Mouse (Mus musculus) embryonic facial prominence, embryonic 13.5 days (tissue): ENCODE results near the gene Apobec2. TPM values are rescaled to one million over a fixed set of nuclear protein-coding genes. Genes with fewer than 3 reads are reported as not detected.

Experiments
- ATAC-seq: fragments of 200-750 bp; cut with Nextera tagmentation; 2 replicates; pipeline ENCODE4 v1.8.0; 2017; ENCODE audit warnings: low read depth; ENCODE audit not compliant: insufficient number of reproducible peaks, insufficient read depth, low FRiP score, low TSS enrichment
- H3K27ac ChIP-seq: fragments of 300-500 bp; sonication (generic); 2 replicates; pipeline ENCODE4 v1.5.1; 2015; ENCODE audit warnings: moderate library complexity, mild to moderate bottlenecking, inconsistent platforms
- H3K27me3 ChIP-seq: fragments of 300-500 bp; sonication (generic); 2 replicates; pipeline ENCODE4 v1.6.1; 2015; ENCODE audit warnings: mild to moderate bottlenecking, inconsistent platforms
- H3K36me3 ChIP-seq: fragments of 300-500 bp; sonication (generic); 2 replicates; pipeline ENCODE4 v1.6.1; 2015; ENCODE audit warnings: mild to moderate bottlenecking, inconsistent platforms
- H3K4me1 ChIP-seq: fragments of 300-500 bp; sonication (generic); 2 replicates; pipeline ENCODE4 v1.6.1; 2015; ENCODE audit warnings: inconsistent platforms
- H3K4me2 ChIP-seq: fragments of 300-500 bp; sonication (generic); 2 replicates; pipeline ENCODE4 v1.6.1; 2015; ENCODE audit warnings: moderate library complexity, mild to moderate bottlenecking, inconsistent platforms
- H3K4me3 ChIP-seq: fragments of 300-500 bp; sonication (generic); 2 replicates; pipeline ENCODE4 v1.5.1; 2015; ENCODE audit warnings: mild to moderate bottlenecking, inconsistent platforms
- H3K9ac ChIP-seq: fragments of 300-500 bp; sonication (generic); 2 replicates; pipeline ENCODE4 v1.6.1; 2015; ENCODE audit warnings: mild to moderate bottlenecking, inconsistent platforms
- H3K9me3 ChIP-seq: fragments of 300-500 bp; sonication (generic); 2 replicates; pipeline ENCODE4 v1.6.1; 2016; ENCODE audit warnings: inconsistent platforms
- WGBS: fragments of 180-500 bp; shearing (Covaris S2); methylation state at CpG from one replicate; pipeline ENCODE4 v1.1.7; 2015; ENCODE audit warnings: mixed read lengths; 5-methylcytosine and 5-hydroxymethylcytosine counted together
- polyA plus RNA-seq: library from polyadenylated mRNA; unstranded; fragments of >200 nt; fragmentation: Nextera tagmentation; extraction: Ambion mirVana; gene quantifications from 2 replicates; pipeline ENCODE4 v1.2.1, GENCODE M21; 2015

Gene Apobec2
- polyA plus RNA-seq, 1 experiment from 2014 or later: 2.9 TPM

DNA sequence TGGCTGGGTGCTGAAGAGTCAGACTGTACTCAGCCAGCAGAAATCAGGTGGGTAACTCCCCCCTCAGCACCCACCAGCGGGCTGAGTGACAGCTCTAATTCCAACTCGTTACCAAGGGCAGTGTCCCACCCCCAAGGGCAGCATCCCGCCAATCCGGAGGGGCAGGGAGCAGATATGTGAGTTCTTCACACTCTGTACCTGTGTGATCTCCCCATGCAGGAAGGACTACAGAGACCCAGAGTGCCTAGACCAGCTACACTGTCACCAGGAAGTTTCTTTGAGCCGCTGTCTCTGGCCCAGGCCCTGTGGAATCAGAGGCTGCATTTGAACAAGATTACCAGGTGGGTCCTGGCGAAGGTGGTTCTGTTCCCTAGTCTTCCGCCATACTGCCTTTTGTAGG, 21.5 kb upstream of the Apobec2 start:
- Histone ChIP-seq H3K4me2 (no peak overlapping the region; the same call in 1 of the 2 replicates), H3K4me3 (no peak overlapping the region), H3K27ac (no peak overlapping the region), H3K36me3 (no peaks in the 10 kb centered on the region), H3K27me3 (no peaks in the 10 kb centered on the region), H3K4me1 (peaks cover 3% of the 10 kb centered on the region; the same call in 1 of the 2 replicates), H3K9me3 (no peaks in the 10 kb centered on the region), H3K9ac (no peak overlapping the region)
- WGBS: 54% methylated on average over 7 of the region's 7 CpGs
- ATAC-seq: no peak

DNA sequence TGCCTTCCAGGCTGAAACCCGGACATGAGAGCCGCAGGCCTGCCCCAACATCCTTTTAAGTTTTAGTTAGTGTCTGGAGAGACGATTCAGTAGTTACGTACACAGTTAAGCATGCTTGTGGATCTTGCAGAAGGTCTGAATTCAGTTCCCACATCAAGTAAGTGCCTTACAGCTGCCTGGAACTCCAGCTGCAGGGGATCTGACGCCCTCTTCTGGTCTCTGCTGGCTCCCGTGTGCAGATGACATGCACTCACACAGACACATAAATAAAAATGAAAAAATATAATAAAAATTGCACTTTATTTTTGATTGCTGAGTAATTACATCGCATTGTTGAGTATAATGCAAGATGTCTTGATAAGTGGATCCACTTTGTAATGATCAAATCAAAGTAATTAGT, 20.8 kb upstream of the Apobec2 start:
- Histone ChIP-seq H3K9ac (no peak overlapping the region), H3K36me3 (no peaks in the 10 kb centered on the region), H3K4me3 (no peak overlapping the region), H3K4me1 (peaks cover 3% of the 10 kb centered on the region; the same call in 1 of the 2 replicates), H3K27ac (no peak overlapping the region), H3K9me3 (no peaks in the 10 kb centered on the region), H3K4me2 (no peak overlapping the region), H3K27me3 (no peaks in the 10 kb centered on the region)
- WGBS: 70% methylated on average over 7 of the region's 7 CpGs
- ATAC-seq: no peak

DNA sequence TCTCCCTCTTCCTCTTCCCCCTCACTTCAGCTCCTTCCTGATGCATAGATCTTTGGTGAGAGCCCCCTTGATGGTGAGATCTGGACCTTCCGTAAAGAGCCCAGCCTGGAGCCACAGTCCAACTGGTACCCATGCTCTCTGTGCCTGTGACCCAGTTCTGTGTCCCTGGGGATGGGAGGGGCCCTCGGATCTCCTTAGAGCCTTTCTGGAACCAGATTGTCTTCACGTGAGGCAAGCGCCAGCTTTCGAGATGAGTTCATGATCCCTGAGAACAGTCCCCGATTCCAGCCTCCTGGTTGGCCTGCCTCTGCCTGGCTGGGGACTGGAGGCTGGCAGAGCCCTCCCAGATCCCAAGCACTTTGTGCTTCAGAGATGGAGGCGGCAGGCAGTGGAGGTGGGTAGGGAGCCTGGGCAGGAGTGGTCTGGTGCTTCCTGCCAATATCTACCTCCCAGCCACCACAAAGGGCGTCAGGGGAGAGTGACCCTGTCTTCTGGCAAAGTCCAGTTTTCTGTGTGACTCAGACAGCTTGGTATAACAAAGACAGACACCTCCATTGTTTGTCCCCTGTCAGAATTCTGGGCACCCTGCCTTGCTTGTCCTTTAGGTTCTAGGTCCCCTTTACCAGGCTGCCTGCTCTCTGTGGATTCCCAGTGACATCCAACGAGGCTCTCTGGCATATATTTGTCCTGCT, 19.2 kb upstream of the Apobec2 start:
- H3K9me3 ChIP-seq: no peaks in the 10 kb centered on the region
- H3K27ac ChIP-seq: no peak overlapping the region
- no peak for ATAC-seq
- 70% methylated on average over 9 of the region's 9 CpGs for WGBS
- no peak overlapping the region for H3K4me3 ChIP-seq
- no peaks in the 10 kb centered on the region for H3K36me3 ChIP-seq
- H3K4me1 ChIP-seq: peaks cover 3% of the 10 kb centered on the region; the same call in 1 of the 2 replicates
- no peaks in the 10 kb centered on the region for H3K27me3 ChIP-seq
- H3K9ac ChIP-seq: no peak overlapping the region
- no peak overlapping the region for H3K4me2 ChIP-seq

DNA sequence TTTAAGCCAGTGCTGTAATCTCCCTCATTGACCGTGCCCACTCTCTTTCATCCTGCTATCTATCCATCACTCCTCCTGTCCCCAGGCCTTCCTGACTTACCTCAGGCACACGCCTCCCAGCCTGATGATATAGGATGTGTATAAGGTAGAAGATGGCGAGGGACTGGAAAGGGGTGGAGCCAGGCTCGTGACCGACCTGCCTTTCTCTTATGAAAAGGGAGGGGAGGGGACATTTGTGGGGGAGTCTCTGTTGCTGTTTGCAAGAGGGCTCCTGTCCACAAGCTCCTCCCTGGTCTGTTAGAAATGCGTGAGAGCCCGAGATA, 18.6 kb upstream of the Apobec2 start, which contains the start of gene Tspo2:
Gene Tspo2 (minus strand): TSS at position 170 of the 323 bp plus-strand sequence.
- no peak for ATAC-seq
- Histone ChIP-seq H3K27ac (no peak within 1 kb of the TSS), H3K4me2 (no peak within 1 kb of the TSS), H3K36me3 (no peaks in the 10 kb centered on the region), H3K9me3 (no peaks in the 10 kb centered on the region), H3K9ac (no peak within 1 kb of the TSS), H3K4me3 (no peak within 1 kb of the TSS), H3K27me3 (no peaks in the 10 kb centered on the region), H3K4me1 (peaks cover 3% of the 10 kb centered on the region; the same call in 1 of the 2 replicates)
- WGBS: 69% methylated on average over 7 of the region's 7 CpGs

DNA sequence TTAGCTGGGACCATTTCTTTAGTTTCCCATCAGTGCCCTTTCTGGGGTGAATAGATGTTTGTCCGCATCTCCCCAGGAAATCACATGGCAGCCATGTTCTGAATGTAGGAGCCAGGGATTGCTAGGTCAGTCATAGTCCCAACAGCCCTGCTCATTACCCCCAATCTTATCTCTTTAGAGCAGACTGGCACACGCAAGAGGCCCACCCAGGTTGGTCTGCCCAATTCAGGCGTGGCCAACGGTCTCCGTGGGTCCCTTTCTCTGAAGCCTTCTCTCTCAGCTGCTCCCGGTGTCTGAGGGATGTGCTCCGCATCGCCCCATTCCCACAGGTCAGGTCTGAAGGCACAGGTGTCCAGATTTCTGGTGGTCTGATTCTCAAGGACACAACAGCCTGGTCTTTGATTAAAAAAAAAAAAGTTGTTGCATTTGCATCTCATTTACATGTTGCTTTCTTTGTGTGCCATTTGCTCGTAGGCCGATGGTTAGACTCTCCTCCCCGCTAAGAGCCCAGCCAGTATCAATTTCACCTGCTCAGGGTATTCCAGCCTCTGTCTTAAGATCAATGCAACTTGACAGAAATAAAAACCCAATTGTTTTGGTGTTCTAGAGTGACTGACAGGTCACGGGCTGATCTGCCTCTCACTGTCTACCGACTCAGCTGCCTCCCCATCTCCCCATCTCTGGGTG, 18.1 kb upstream of the Apobec2 start:
- H3K27me3 ChIP-seq: no peaks in the 10 kb centered on the region
- H3K36me3 ChIP-seq: no peaks in the 10 kb centered on the region
- ATAC-seq: no peak
- H3K9ac ChIP-seq: no peak overlapping the region
- H3K4me3 ChIP-seq: no peak overlapping the region
- H3K9me3 ChIP-seq: no peaks in the 10 kb centered on the region
- WGBS: 80% methylated on average over 13 of the region's 13 CpGs
- peaks cover 3% of the 10 kb centered on the region; the same call in 1 of the 2 replicates for H3K4me1 ChIP-seq
- H3K27ac ChIP-seq: no peak overlapping the region
- H3K4me2 ChIP-seq: no peak overlapping the region

DNA sequence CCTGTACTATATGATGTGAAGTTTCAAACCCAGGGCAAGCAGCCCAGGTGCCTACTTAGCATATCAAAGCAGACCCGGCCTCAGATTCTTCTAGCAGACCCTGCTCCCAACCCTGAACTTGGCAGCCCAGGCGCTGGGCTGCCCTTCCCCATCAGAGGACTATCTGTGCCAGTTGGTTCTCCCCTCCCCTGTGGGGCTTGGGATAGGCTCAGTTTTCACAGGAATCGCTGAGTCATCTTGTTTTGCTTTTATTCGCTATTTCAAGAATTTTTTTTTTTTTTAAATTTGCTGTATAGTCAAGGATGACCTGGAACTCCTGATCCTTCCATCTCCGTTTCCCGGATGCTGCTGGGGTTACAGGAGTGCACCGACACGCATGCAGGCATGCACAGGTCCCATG, 14.9 kb upstream of the Apobec2 start:
- Histone ChIP-seq H3K4me1 (no peaks in the 10 kb centered on the region), H3K27ac (no peak overlapping the region), H3K9ac (no peak overlapping the region), H3K4me2 (no peak overlapping the region), H3K27me3 (no peaks in the 10 kb centered on the region), H3K4me3 (no peak overlapping the region), H3K9me3 (no peaks in the 10 kb centered on the region), H3K36me3 (no peaks in the 10 kb centered on the region)
- no peak for ATAC-seq
- 66% methylated on average over 8 of the region's 8 CpGs for WGBS

DNA sequence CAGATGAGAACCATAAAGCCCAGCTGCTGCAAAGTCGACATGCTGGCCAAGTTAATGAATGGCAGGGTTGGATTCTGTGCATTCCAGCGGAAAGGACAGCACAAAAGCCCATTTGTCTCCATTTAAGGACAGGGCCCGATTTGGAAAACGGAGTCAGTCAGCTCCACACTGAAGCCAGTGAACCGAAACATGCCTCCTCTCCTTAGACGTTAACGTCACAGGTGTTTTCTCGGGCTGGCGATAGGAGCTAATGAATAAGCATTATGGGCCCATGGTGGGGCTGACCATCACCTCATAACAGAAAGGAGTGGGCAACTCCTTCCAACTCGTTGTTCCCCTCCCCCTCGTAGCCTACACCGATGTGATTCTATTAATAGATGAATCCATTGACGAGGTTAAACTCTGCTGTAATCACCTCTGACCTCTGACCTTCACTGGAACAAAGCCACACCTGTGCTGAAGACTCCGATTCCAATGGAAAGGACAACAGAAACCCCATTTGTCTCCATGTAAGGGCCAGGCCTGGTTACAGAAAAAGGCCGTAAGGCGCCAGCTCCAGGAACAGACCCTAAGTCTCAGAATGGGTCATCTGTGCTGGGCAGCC, 10.9 kb upstream of the Apobec2 start:
- H3K4me1 ChIP-seq: no peaks in the 10 kb centered on the region
- H3K4me3 ChIP-seq: no peak overlapping the region
- no peaks in the 10 kb centered on the region for H3K9me3 ChIP-seq
- no peaks in the 10 kb centered on the region for H3K36me3 ChIP-seq
- H3K9ac ChIP-seq: no peak overlapping the region
- no peak for ATAC-seq
- no peak overlapping the region for H3K27ac ChIP-seq
- WGBS: 58% methylated on average over 16 of the region's 16 CpGs
- H3K4me2 ChIP-seq: no peak overlapping the region
- H3K27me3 ChIP-seq: no peaks in the 10 kb centered on the region

DNA sequence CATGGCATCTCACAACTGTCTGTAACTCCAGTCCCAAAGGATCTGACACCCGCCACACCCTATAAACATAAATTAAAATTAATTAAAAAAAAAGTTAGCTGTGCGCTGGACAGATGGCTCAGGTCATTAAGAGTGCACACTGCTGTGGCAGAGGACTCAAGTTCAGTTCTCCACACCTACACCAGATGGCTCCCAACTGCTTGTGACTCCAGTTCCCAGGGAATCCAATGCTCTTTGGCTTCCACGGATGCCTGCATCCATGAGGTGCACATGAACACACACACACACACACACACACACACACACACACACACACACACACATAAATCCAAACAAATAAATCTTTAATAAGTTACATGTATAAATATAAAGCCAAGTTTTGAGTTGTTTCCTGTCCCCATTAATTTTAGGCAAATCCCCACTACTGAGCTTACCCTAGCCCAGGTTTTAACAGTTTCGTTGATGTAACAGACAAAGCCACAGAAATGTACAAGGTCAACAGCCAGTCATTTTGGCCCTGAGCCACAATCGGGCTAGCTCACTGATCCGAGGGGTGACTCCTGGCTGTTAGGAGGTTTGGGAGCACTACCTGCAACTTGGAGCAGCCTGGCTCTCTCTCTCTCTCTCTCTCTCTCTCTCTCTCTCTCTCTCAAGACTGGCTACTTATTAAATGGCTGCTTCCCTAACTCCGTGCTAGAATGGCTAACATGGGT, 10.2 kb upstream of the Apobec2 start:
- H3K27me3 ChIP-seq: no peaks in the 10 kb centered on the region
- no peak overlapping the region for H3K4me2 ChIP-seq
- H3K27ac ChIP-seq: no peak overlapping the region
- no peak overlapping the region for H3K9ac ChIP-seq
- no peaks in the 10 kb centered on the region for H3K9me3 ChIP-seq
- WGBS: 81% methylated on average over 7 of the region's 7 CpGs
- H3K4me1 ChIP-seq: no peaks in the 10 kb centered on the region
- no peaks in the 10 kb centered on the region for H3K36me3 ChIP-seq
- no peak overlapping the region for H3K4me3 ChIP-seq
- ATAC-seq: no peak

DNA sequence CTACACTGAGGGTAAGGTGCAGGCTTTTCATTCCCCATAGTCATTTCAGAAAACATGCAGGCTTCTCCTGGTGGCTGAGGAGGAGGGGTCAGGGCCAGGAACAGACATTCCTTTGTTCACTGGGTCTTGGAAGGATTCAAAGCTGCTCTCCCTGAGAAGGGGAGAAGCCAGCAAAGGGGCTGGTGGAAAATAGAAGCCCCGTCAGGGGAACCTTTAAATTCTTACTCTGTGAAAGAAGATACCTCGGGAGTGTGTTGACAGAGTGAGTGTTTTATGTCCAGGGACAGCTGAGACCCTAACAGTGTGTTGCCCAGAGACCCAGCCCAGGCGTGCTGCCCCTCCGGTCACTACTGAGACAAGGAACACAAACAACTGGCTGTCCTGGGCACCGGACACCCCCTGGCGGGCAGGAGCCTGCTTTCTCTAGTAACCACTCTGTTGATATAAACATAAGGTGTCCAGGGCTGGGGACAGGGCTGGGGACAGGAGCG, 4.7 kb upstream of the Apobec2 start:
- H3K27ac ChIP-seq: peak overlapping the region; percentile 75
- H3K4me1 ChIP-seq: peaks cover 15% of the 10 kb centered on the region
- H3K36me3 ChIP-seq: no peaks in the 10 kb centered on the region
- no peak overlapping the region for H3K9ac ChIP-seq
- H3K4me2 ChIP-seq: no peak overlapping the region
- H3K4me3 ChIP-seq: no peak overlapping the region
- peak; percentile 50; the same call in 1 of the 2 replicates for ATAC-seq
- H3K27me3 ChIP-seq: no peaks in the 10 kb centered on the region
- 19% methylated on average over 7 of the region's 7 CpGs for WGBS
- no peaks in the 10 kb centered on the region for H3K9me3 ChIP-seq

DNA sequence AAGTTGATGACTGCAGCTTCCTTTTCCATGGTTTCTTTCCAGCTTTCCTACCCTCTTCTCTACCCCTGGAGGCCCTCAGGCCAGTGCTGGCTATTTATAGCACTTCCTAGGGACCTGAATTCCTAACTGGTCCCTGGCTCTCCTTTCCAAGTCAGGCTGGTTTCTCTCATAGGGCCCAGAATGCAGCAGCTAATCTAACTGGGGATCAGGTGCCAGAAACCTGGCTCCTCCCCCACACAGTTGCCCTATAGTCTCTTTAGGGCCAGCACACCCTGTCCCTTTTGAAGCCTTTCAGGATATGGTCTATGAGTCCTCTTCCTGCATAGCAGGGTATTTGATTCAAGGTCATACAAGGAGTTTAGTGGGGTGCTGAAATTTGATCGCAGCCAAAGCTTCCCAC, 3.8 kb upstream of the Apobec2 start:
- H3K27ac ChIP-seq: no peak overlapping the region
- H3K4me1 ChIP-seq: peaks cover 15% of the 10 kb centered on the region
- 74% methylated on average over 1 of the region's 1 CpGs for WGBS
- H3K9me3 ChIP-seq: no peaks in the 10 kb centered on the region
- H3K4me3 ChIP-seq: no peak overlapping the region
- H3K9ac ChIP-seq: no peak overlapping the region
- no peak for ATAC-seq
- H3K36me3 ChIP-seq: no peaks in the 10 kb centered on the region
- H3K4me2 ChIP-seq: no peak overlapping the region
- no peaks in the 10 kb centered on the region for H3K27me3 ChIP-seq

DNA sequence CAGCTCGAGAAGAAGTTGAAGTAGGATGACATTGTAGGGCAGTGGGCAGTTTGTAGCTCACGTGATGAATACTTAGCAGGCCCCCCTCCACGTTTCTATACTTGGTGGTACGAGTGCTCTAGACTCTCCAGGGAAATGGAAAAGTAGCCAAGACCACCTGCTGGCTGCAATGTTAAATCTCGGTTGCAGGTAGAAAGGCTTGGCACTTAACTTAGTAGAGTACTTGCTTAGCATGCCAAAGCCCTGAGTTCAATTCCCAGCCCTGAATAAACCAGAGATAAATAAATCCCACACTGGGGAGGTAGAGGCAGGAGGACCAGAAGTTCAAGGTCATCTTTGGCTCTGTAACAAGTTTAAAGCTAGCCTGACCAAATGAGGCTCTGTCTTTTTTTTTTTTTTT, 1.7 kb upstream of the Apobec2 start:
- Histone ChIP-seq H3K27ac (no peak overlapping the region), H3K27me3 (no peaks in the 10 kb centered on the region), H3K9ac (no peak overlapping the region), H3K4me3 (no peak overlapping the region), H3K4me2 (no peak overlapping the region), H3K4me1 (peaks cover 15% of the 10 kb centered on the region), H3K36me3 (no peaks in the 10 kb centered on the region), H3K9me3 (no peaks in the 10 kb centered on the region)
- 81% methylated on average over 5 of the region's 5 CpGs for WGBS
- ATAC-seq: no peak
